Mouse (Mus musculus) limb, embryonic 13.5 days (tissue): ENCODE data around the gene Gm20388. TPM values are rescaled to one million over a fixed set of nuclear protein-coding genes. Genes with fewer than 3 reads are reported as not detected.
"Not testable (repeated sequence)": the region's sequence is repeated elsewhere in the genome, so short reads cannot be mapped to it uniquely, and the experiment has no call there.

ENCODE experiments used
- ATAC-seq: fragments of 200-750 bp; cut with Nextera tagmentation; 2 replicates; pipeline ENCODE4 v1.8.0; 2017; ENCODE audit warnings: low read depth, moderate number of reproducible peaks, moderate TSS enrichment; ENCODE audit not compliant: low FRiP score
- H3K27ac ChIP-seq: fragments of 300-500 bp; sonication (generic); 2 replicates; pipeline ENCODE4 v1.5.1; 2015; ENCODE audit warnings: inconsistent platforms, mild to moderate bottlenecking, moderate library complexity
- H3K27me3 ChIP-seq: fragments of 300-500 bp; sonication (generic); 2 replicates; pipeline ENCODE4 v1.6.1; 2015; ENCODE audit warnings: mild to moderate bottlenecking, inconsistent platforms
- H3K36me3 ChIP-seq: fragments of 300-500 bp; sonication (generic); 2 replicates; pipeline ENCODE4 v1.6.1; 2015; ENCODE audit warnings: inconsistent platforms, mild to moderate bottlenecking, moderate library complexity
- H3K4me1 ChIP-seq: fragments of 300-500 bp; sonication (generic); 2 replicates; pipeline ENCODE4 v1.6.1; 2015; ENCODE audit warnings: inconsistent platforms
- H3K4me2 ChIP-seq: fragments of 300-500 bp; sonication (generic); replicated peaks from 2 replicates; pipeline ENCODE4 v1.6.1; 2015; ENCODE audit warnings: inconsistent platforms, mild to moderate bottlenecking, moderate library complexity
- H3K4me3 ChIP-seq: fragments of 300-500 bp; sonication (generic); 2 replicates; pipeline ENCODE4 v1.5.1; 2015; ENCODE audit warnings: moderate library complexity, mild to moderate bottlenecking, inconsistent platforms
- H3K9ac ChIP-seq: fragments of 300-500 bp; sonication (generic); 2 replicates; pipeline ENCODE4 v1.6.1; 2015; ENCODE audit warnings: mild to moderate bottlenecking, inconsistent platforms
- H3K9me3 ChIP-seq: fragments of 300-500 bp; sonication (generic); 2 replicates; pipeline ENCODE4 v1.6.1; 2016; ENCODE audit warnings: inconsistent platforms
- WGBS: fragments of 180-500 bp; shearing (Covaris S2); methylation state at CpG from one replicate; pipeline ENCODE4 v1.1.7; 2015; 5-methylcytosine and 5-hydroxymethylcytosine counted together
- polyA plus RNA-seq: library from polyadenylated mRNA; unstranded; fragments of >200 nt; fragmentation: Nextera tagmentation; extraction: Ambion mirVana; gene quantifications from 2 replicates; pipeline ENCODE4 v1.2.1, GENCODE M21; 2015

The Gm20388 gene
- polyA plus RNA-seq, 1 experiment from 2014 or later: 7.1 TPM

GRCm38 (mm10) chr8:121584730-121585129 lies 1674.1 kb downstream of the Gm20388 start:
- H3K27ac ChIP-seq: no peak overlapping the region
- no peak for ATAC-seq
- H3K4me1 ChIP-seq: peaks cover 7% of the 10 kb centered on the region
- peak overlapping the region; percentile 68 for H3K4me3 ChIP-seq
- H3K27me3 ChIP-seq: peaks cover 5% of the 10 kb centered on the region; the same call in 1 of the 2 replicates
- H3K36me3 ChIP-seq: no peaks in the 10 kb centered on the region
- WGBS: 39% methylated on average over 13 of the region's 13 CpGs
- no peaks in the 10 kb centered on the region for H3K9me3 ChIP-seq
- peak overlapping the region; percentile 72 for H3K4me2 ChIP-seq
- H3K9ac ChIP-seq: 0 out of 2 replicates have a peak overlapping the region, but pooled peaks have one; percentile 19

GRCm38 (mm10) chr8:121585159-121585825 lies 1674.7 kb downstream of the Gm20388 start:
- Histone ChIP-seq H3K4me2 (peak overlapping the region; percentile 72), H3K27ac (no peak overlapping the region), H3K9me3 (no peaks in the 10 kb centered on the region), H3K4me1 (peaks cover 9% of the 10 kb centered on the region), H3K27me3 (0 out of 2 replicates have a peak, but pooled peaks cover under 1% of the 10 kb centered on the region), H3K9ac (peak overlapping the region; percentile 67), H3K36me3 (no peaks in the 10 kb centered on the region), H3K4me3 (peak overlapping the region; percentile 68)
- 2% methylated on average over 47 of the region's 47 CpGs for WGBS
- peak; percentile 96 for ATAC-seq

GRCm38 (mm10) chr8:121588750-121589149 lies 1678.1 kb downstream of the Gm20388 start:
- ATAC-seq: no peak
- Histone ChIP-seq H3K36me3 (peaks cover 6% of the 10 kb centered on the region), H3K9ac (no peak overlapping the region), H3K4me2 (no peak overlapping the region), H3K27me3 (no peaks in the 10 kb centered on the region), H3K4me3 (no peak overlapping the region), H3K4me1 (peaks cover 27% of the 10 kb centered on the region), H3K9me3 (no peaks in the 10 kb centered on the region), H3K27ac (no peak overlapping the region)
- WGBS: 86% methylated on average over 4 of the region's 4 CpGs

GRCm38 (mm10) chr8:121589205-121589726 lies 1678.6 kb downstream of the Gm20388 start:
- 45% methylated on average over 2 of the region's 2 CpGs for WGBS
- peaks cover 11% of the 10 kb centered on the region for H3K36me3 ChIP-seq
- peaks cover 27% of the 10 kb centered on the region for H3K4me1 ChIP-seq
- H3K27me3 ChIP-seq: no peaks in the 10 kb centered on the region
- H3K9ac ChIP-seq: no peak overlapping the region
- 0 out of 2 replicates have a peak overlapping the region, but pooled peaks have one; percentile 94 for H3K4me3 ChIP-seq
- no peak overlapping the region for H3K27ac ChIP-seq
- no peak overlapping the region for H3K4me2 ChIP-seq
- ATAC-seq: no peak
- no peaks in the 10 kb centered on the region for H3K9me3 ChIP-seq

GRCm38 (mm10) chr8:121590203-121591177 lies 1679.8 kb downstream of the Gm20388 start, which contains the start of gene Map1lc3b:
Map1lc3b (plus strand) TSS chr8:121590361.
- peak; percentile 88 for ATAC-seq
- H3K4me2 ChIP-seq: peak within 1 kb of the TSS; percentile 93
- H3K27me3 ChIP-seq: no peaks in the 10 kb centered on the region
- peaks cover 23% of the 10 kb centered on the region for H3K4me1 ChIP-seq
- H3K9ac ChIP-seq: peak within 1 kb of the TSS; percentile 93
- under 1% methylated on average over 93 of the region's 94 CpGs for WGBS
- peaks cover 22% of the 10 kb centered on the region for H3K36me3 ChIP-seq
- peaks cover 5% of the 10 kb centered on the region; the same call in 1 of the 2 replicates for H3K9me3 ChIP-seq
- H3K27ac ChIP-seq: peak within 1 kb of the TSS; percentile 39; the same call in 1 of the 2 replicates
- H3K4me3 ChIP-seq: peak within 1 kb of the TSS; percentile 94

- Histone ChIP-seq H3K4me2 (peak overlapping the region; percentile 93), H3K27ac (peak overlapping the region; percentile 39; the same call in 1 of the 2 replicates), H3K27me3 (no peaks in the 10 kb centered on the region), H3K9me3 (peaks cover 5% of the 10 kb centered on the region; the same call in 1 of the 2 replicates), H3K4me3 (peak overlapping the region; percentile 94), H3K9ac (peak overlapping the region; percentile 93), H3K4me1 (peaks cover 23% of the 10 kb centered on the region), H3K36me3 (peaks cover 31% of the 10 kb centered on the region)
- WGBS: 15% methylated on average over 20 of the region's 20 CpGs
- no peak for ATAC-seq
Observed at GRCm38 (mm10) chr8:121591178-121592066, 1680.8 kb downstream of the Gm20388 start.

- Histone ChIP-seq H3K9me3 (peaks cover 5% of the 10 kb centered on the region; the same call in 1 of the 2 replicates), H3K4me2 (no peak overlapping the region), H3K27ac (no peak overlapping the region), H3K9ac (no peak overlapping the region), H3K4me3 (no peak overlapping the region), H3K27me3 (no peaks in the 10 kb centered on the region), H3K4me1 (peaks cover 23% of the 10 kb centered on the region), H3K36me3 (peaks cover 45% of the 10 kb centered on the region)
- WGBS: 87% methylated on average over 5 of the region's 5 CpGs
- ATAC-seq: no peak
Observed at GRCm38 (mm10) chr8:121593293-121593692, 1682.7 kb downstream of the Gm20388 start.

GRCm38 (mm10) chr8:121593983-121594382 lies 1683.3 kb downstream of the Gm20388 start:
- 83% methylated on average over 9 of the region's 9 CpGs for WGBS
- no peak overlapping the region for H3K4me2 ChIP-seq
- no peaks in the 10 kb centered on the region for H3K27me3 ChIP-seq
- H3K27ac ChIP-seq: no peak overlapping the region
- no peak overlapping the region for H3K4me3 ChIP-seq
- no peak for ATAC-seq
- H3K4me1 ChIP-seq: peaks cover 23% of the 10 kb centered on the region
- peaks cover 46% of the 10 kb centered on the region for H3K36me3 ChIP-seq
- peaks cover 5% of the 10 kb centered on the region; the same call in 1 of the 2 replicates for H3K9me3 ChIP-seq
- no peak overlapping the region for H3K9ac ChIP-seq

GRCm38 (mm10) chr8:121597492-121597891 lies 1686.9 kb downstream of the Gm20388 start:
- WGBS: 74% methylated on average over 2 of the region's 2 CpGs
- H3K27ac ChIP-seq, ATAC-seq, H3K9me3 ChIP-seq, H3K9ac ChIP-seq, H3K27me3 ChIP-seq, H3K4me1 ChIP-seq, H3K4me3 ChIP-seq, H3K4me2 ChIP-seq: not testable (repeated sequence)
- H3K36me3 ChIP-seq: peaks cover 81% of the 10 kb centered on the region

GRCm38 (mm10) chr8:121598190-121598589 lies 1687.5 kb downstream of the Gm20388 start:
- Histone ChIP-seq H3K4me2 (no peak overlapping the region), H3K9ac (no peak overlapping the region), H3K9me3 (peaks cover 5% of the 10 kb centered on the region; the same call in 1 of the 2 replicates), H3K36me3 (peaks cover 87% of the 10 kb centered on the region), H3K27ac (no peak overlapping the region), H3K4me3 (no peak overlapping the region), H3K4me1 (no peaks in the 10 kb centered on the region), H3K27me3 (no peaks in the 10 kb centered on the region)
- whole genome bisulfite sequencing: 90% methylated on average over 7 of the region's 7 CpGs
- ATAC-seq: no peak

- no peak for ATAC-seq
- 30% methylated on average over 7 of the region's 7 CpGs for WGBS
- Histone ChIP-seq H3K9me3 (peaks cover 5% of the 10 kb centered on the region; the same call in 1 of the 2 replicates), H3K4me1 (no peaks in the 10 kb centered on the region), H3K27me3 (no peaks in the 10 kb centered on the region), H3K36me3 (peaks cover 85% of the 10 kb centered on the region), H3K27ac (no peak overlapping the region), H3K4me3 (no peak overlapping the region), H3K4me2 (no peak overlapping the region), H3K9ac (no peak overlapping the region)
Observed at GRCm38 (mm10) chr8:121598892-121599291, 1688.3 kb downstream of the Gm20388 start.
